Mouse (Mus musculus) MEL (cell line): ENCODE results near the gene Arhgef3. TPM values are rescaled to one million over a fixed set of nuclear protein-coding genes. Genes with fewer than 3 reads are reported as not detected.

ENCODE experiments used
- DNase-seq: peaks from one replicate; pipeline ENCODE4 v3.0.0; 2011; ENCODE audit warnings: low read depth, low spot score
- H3K27ac ChIP-seq: 2 replicates; pipeline ENCODE4 v1.5.1; 2012; ENCODE audit warnings: low read depth, mild to moderate bottlenecking, control low read depth, low read length, moderate library complexity; ENCODE audit not compliant: control insufficient read depth
- H3K27me3 ChIP-seq, 2 experiments: fragments of 150-350 bp in 1 of 2; sonication (generic) in 1 of 2; 2 replicates each; pipeline ENCODE4 v1.6.1; 2012; ENCODE audit warnings: low read length in 2 of 2, mild to moderate bottlenecking in 2 of 2, improper control_type of control experiment in 1 of 2, moderate library complexity in 1 of 2; ENCODE audit not compliant: insufficient read depth in 2 of 2, control insufficient read depth in 1 of 2
- H3K36me3 ChIP-seq, 2 experiments: 2 replicates each; pipeline ENCODE4 v1.6.1; 2012 to 2014; ENCODE audit warnings: low read length in 2 of 2, improper control_type of control experiment in 1 of 2, inconsistent platforms in 1 of 2, mild to moderate bottlenecking in 1 of 2; ENCODE audit not compliant: insufficient read depth in 2 of 2, control insufficient read depth in 1 of 2
- H3K4me1 ChIP-seq, 2 experiments: fragments of 150-350 bp in 1 of 2; sonication (generic) in 1 of 2; 2 replicates each; pipeline ENCODE4 v1.6.1; 2012; ENCODE audit warnings: low read length in 2 of 2, improper control_type of control experiment in 1 of 2, mild to moderate bottlenecking in 1 of 2; ENCODE audit not compliant: insufficient read depth in 2 of 2, control insufficient read depth in 1 of 2
- H3K4me3 ChIP-seq, 2 experiments: fragments of 150-350 bp in 1 of 2; sonication (generic) in 1 of 2; 2 replicates each; pipeline ENCODE4 v1.5.1; 2012; ENCODE audit warnings: low read depth in 2 of 2, low read length in 2 of 2, mild to moderate bottlenecking in 2 of 2, moderate library complexity in 2 of 2, control low read depth in 1 of 2, improper control_type of control experiment in 1 of 2; ENCODE audit not compliant: control insufficient read depth in 1 of 2, insufficient read depth in 1 of 2
- H3K79me2 ChIP-seq: 2 replicates; pipeline ENCODE4 v1.6.1; 2012; ENCODE audit warnings: mild to moderate bottlenecking, low read length, moderate library complexity; ENCODE audit not compliant: control insufficient read depth, poor library complexity, insufficient read depth
- H3K9ac ChIP-seq: 2 replicates; pipeline ENCODE4 v1.6.1; 2012; ENCODE audit warnings: low read depth, mild to moderate bottlenecking, control low read depth, low read length, moderate library complexity; ENCODE audit not compliant: control insufficient read depth, poor library complexity, severe bottlenecking
- H3K9me3 ChIP-seq: fragments of 150-350 bp; sonication (generic); replicated peaks from 2 replicates; pipeline ENCODE4 v1.6.1; 2012; ENCODE audit warnings: mild to moderate bottlenecking, low read length, improper control_type of control experiment, moderate library complexity; ENCODE audit not compliant: insufficient read depth
- CHD1 ChIP-seq: IDR thresholded peaks from 2 replicates; pipeline ENCODE4 v1.6.1; 2012; ENCODE audit warnings: low read depth, mild to moderate bottlenecking, inconsistent platforms, low read length, improper control_type of control experiment
- CTCF ChIP-seq, 3 experiments: IDR thresholded peaks in 2 of 3; conservative IDR thresholded peaks in 1 of 3; 2 replicates each; pipeline ENCODE4 v1.5.1; 2011 to 2012; ENCODE audit warnings: low read length in 3 of 3, low read depth in 2 of 3, mild to moderate bottlenecking in 2 of 3, improper control_type of control experiment in 1 of 3, inconsistent platforms in 1 of 3, mixed read lengths in 1 of 3, moderate library complexity in 1 of 3; ENCODE audit not compliant: control insufficient read depth in 1 of 3, insufficient read depth in 1 of 3, poor library complexity in 1 of 3, severe bottlenecking in 1 of 3
- ELF1 ChIP-seq: IDR thresholded peaks from 2 replicates; pipeline ENCODE4 v1.6.1; 2014; ENCODE audit warnings: low read depth, mild to moderate bottlenecking, inconsistent platforms, low read length, improper control_type of control experiment, moderate library complexity
- ETS1 ChIP-seq: IDR thresholded peaks from 2 replicates; pipeline ENCODE4 v1.6.1; 2012; ENCODE audit warnings: low read depth, mild to moderate bottlenecking, inconsistent platforms, low read length, improper control_type of control experiment, moderate library complexity
- GATA1 ChIP-seq: IDR thresholded peaks from 2 replicates; pipeline ENCODE4 v1.6.1; 2011; ENCODE audit warnings: low read depth, low read length, improper control_type of control experiment
- HCFC1 ChIP-seq: IDR thresholded peaks from 2 replicates; pipeline ENCODE4 v1.6.1; 2012; ENCODE audit warnings: low read depth, mild to moderate bottlenecking, inconsistent platforms, low read length, improper control_type of control experiment, moderate library complexity
- JUND ChIP-seq: IDR thresholded peaks from 2 replicates; pipeline ENCODE4 v1.6.1; 2011; ENCODE audit warnings: low read depth, mild to moderate bottlenecking, improper control_type of control experiment, low read length
- KAT2A ChIP-seq: conservative IDR thresholded peaks from 2 replicates; pipeline ENCODE4 v1.6.1; 2012; ENCODE audit warnings: low read depth, low read length, improper control_type of control experiment, inconsistent platforms
- MAX ChIP-seq: IDR thresholded peaks from 2 replicates; pipeline ENCODE4 v1.6.1; 2011; ENCODE audit warnings: low read length, improper control_type of control experiment
- MAZ ChIP-seq: IDR thresholded peaks from 2 replicates; pipeline ENCODE4 v1.6.1; 2012; ENCODE audit warnings: low read depth, mild to moderate bottlenecking, inconsistent platforms, low read length, improper control_type of control experiment
- MEF2A ChIP-seq: IDR thresholded peaks from 2 replicates; pipeline ENCODE4 v1.6.1; 2014; ENCODE audit warnings: low read depth, mild to moderate bottlenecking, inconsistent platforms, low read length, improper control_type of control experiment; ENCODE audit not compliant: poor library complexity, insufficient replicate concordance, severe bottlenecking; ENCODE audit errors: extremely low read depth
- MXI1 ChIP-seq: IDR thresholded peaks from 2 replicates; pipeline ENCODE4 v1.6.1; 2011; ENCODE audit warnings: mild to moderate bottlenecking, low read depth, low read length, improper control_type of control experiment
- MYC ChIP-seq: IDR thresholded peaks from 2 replicates; pipeline ENCODE4 v1.6.1; 2011; ENCODE audit warnings: low read depth, mild to moderate bottlenecking, low read length, improper control_type of control experiment, moderate library complexity
- POLR2A ChIP-seq, 2 experiments: IDR thresholded peaks; 2 replicates each; pipeline ENCODE4 v1.6.1; 2011 to 2012; ENCODE audit warnings: low read length in 2 of 2, mild to moderate bottlenecking in 2 of 2, control low read depth in 1 of 2, improper control_type of control experiment in 1 of 2, low read depth in 1 of 2, moderate library complexity in 1 of 2; ENCODE audit not compliant: control insufficient read depth in 1 of 2, insufficient read depth in 1 of 2, poor library complexity in 1 of 2
- POLR2AphosphoS2 ChIP-seq: IDR thresholded peaks from 2 replicates; pipeline ENCODE4 v1.6.1; 2011; ENCODE audit warnings: low read length, improper control_type of control experiment
- POLR2AphosphoS5 ChIP-seq: IDR thresholded peaks from 2 replicates; pipeline ENCODE4 v1.6.1; 2012; ENCODE audit warnings: low read depth, borderline replicate concordance, mild to moderate bottlenecking, inconsistent platforms, low read length, moderate library complexity, mixed read lengths
- RCOR1 ChIP-seq: IDR thresholded peaks from 2 replicates; pipeline ENCODE4 v1.6.1; 2012; ENCODE audit warnings: low read depth, mild to moderate bottlenecking, inconsistent platforms, low read length, improper control_type of control experiment
- SIN3A ChIP-seq: IDR thresholded peaks from 2 replicates; pipeline ENCODE4 v1.6.1; 2012; ENCODE audit warnings: low read length, improper control_type of control experiment, inconsistent platforms
- SMC3 ChIP-seq: IDR thresholded peaks from 2 replicates; pipeline ENCODE4 v1.6.1; 2011; ENCODE audit warnings: low read depth, low read length, improper control_type of control experiment
- TAL1 ChIP-seq: IDR thresholded peaks from 2 replicates; pipeline ENCODE4 v1.6.1; 2012; ENCODE audit warnings: mild to moderate bottlenecking, inconsistent platforms, low read length, moderate library complexity, mixed read lengths
- TBP ChIP-seq: IDR thresholded peaks from 2 replicates; pipeline ENCODE4 v1.8.0; 2011; ENCODE audit warnings: low read depth, low read length, improper control_type of control experiment
- TCF12 ChIP-seq: IDR thresholded peaks from 2 replicates; pipeline ENCODE4 v1.6.1; 2014; ENCODE audit warnings: low read depth, mild to moderate bottlenecking, inconsistent platforms, low read length, improper control_type of control experiment, moderate library complexity
- UBTF ChIP-seq: IDR thresholded peaks from 2 replicates; pipeline ENCODE4 v1.6.1; 2012; ENCODE audit warnings: low read depth, mild to moderate bottlenecking, inconsistent platforms, low read length, improper control_type of control experiment, moderate library complexity, borderline replicate concordance; ENCODE audit not compliant: insufficient read depth
- USF1 ChIP-seq: IDR thresholded peaks from 2 replicates; pipeline ENCODE4 v1.6.1; 2014; ENCODE audit warnings: low read depth, mild to moderate bottlenecking, inconsistent platforms, low read length, improper control_type of control experiment, moderate library complexity
- ZC3H11A ChIP-seq: IDR thresholded peaks from 2 replicates; pipeline ENCODE4 v1.6.1; 2012; ENCODE audit warnings: low read depth, mild to moderate bottlenecking, inconsistent platforms, low read length, improper control_type of control experiment
- ZMIZ1 ChIP-seq: IDR thresholded peaks from 2 replicates; pipeline ENCODE4 v1.6.1; 2012; ENCODE audit warnings: low read depth, mild to moderate bottlenecking, inconsistent platforms, low read length, improper control_type of control experiment, moderate library complexity
- ZNF384 ChIP-seq: IDR thresholded peaks from 2 replicates; pipeline ENCODE4 v1.6.1; 2012; ENCODE audit warnings: low read depth, mild to moderate bottlenecking, inconsistent platforms, low read length, improper control_type of control experiment
- polyA plus RNA-seq, 2 experiments: library from polyadenylated mRNA; stranded (reverse) in 1 of 2; unstranded in 1 of 2; fragments of >175 nt in 1 of 2; fragments of >200 nt in 1 of 2; gene quantifications; 2 replicates each; pipeline versions ENCODE4 v1.2.1 to v1.2.4; 2012; ENCODE audit warnings: low replicate concordance in 2 of 2, low read depth in 1 of 2; ENCODE audit not compliant: insufficient read length in 2 of 2, insufficient read depth in 1 of 2, missing spikeins in 1 of 2
- total RNA-seq: library from RNA; depleted of rRNA; stranded (reverse); fragments of 300-350 nt; gene quantifications from 2 replicates; pipeline ENCODE4 v1.2.3, GENCODE M21; 2012

The Arhgef3 gene
- total and polyA plus RNA-seq, 3 experiments = 2.1 to 2.7 TPM; not detected in 1

DNA sequence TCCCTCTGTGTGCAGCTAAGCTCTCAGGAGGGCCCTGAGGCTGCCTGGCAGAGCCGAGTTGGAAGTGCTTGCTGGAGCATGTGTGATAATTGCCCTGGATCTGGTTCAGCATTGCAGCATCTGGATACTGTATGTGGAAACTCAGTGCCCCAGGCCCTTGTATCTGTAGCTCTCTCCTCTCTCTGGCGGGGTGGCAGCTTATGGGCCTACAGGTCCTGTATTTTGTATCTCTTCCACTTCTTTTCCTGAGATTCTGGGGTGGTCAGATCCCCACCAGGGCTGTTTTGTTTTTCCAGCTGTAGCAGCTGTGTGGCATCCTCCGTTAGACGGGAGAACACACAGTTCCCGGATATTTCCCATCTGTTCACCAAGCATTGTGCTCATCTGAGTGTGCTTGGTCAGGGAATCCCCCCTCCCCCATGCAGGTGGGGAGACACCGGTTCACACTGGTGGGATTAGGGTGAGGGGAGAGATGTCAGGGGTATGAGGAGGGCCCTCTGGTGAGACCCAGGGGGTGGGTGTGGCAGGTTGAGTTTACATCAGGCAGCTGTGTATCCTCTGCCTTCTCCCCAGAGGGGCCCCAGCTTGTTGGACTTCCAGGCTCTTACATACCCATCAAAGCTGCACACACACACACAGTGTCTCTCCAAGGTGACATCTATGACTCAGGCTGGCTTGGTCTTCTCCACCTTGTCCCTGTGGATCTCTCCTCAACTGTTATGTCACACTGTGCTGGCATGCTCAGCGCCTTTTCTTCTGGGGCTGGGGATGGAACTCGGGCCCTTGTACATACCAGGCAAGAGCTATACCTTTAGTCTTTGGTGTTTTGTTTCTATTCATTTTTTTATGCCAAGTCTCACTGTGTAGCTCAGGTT, 30.7 kb downstream of the Arhgef3 start:
- Histone ChIP-seq H3K79me2 (no peaks in the 10 kb centered on the region), H3K9ac (no peak overlapping the region), H3K4me3 (no peak overlapping the region), H3K36me3 (no peaks in the 10 kb centered on the region), H3K27ac (no peak overlapping the region), H3K9me3 (no peaks in the 10 kb centered on the region), H3K4me1 (no peaks in the 10 kb centered on the region), H3K27me3 (no peaks in the 10 kb centered on the region; a peak in 2 of 4 replicates)
- TF ChIP-seq SMC3 = no peak
- no peak for TF ChIP-seq MAX
- no peak for TF ChIP-seq POLR2AphosphoS5
- no peak for TF ChIP-seq CHD1
- TF ChIP-seq CTCF (IDR thresholded peaks at IDR 0.05 in 2 of 3, conservative IDR thresholded peaks at IDR 0.05 in 1 of 3; ENCODE audit: control insufficient read depth in 1 of 3, insufficient read depth in 1 of 3, low read depth in 2 of 3, low read length in 3 of 3, poor library complexity in 1 of 3, severe bottlenecking in 1 of 3) = no peak
- no peak for TF ChIP-seq KAT2A
- no peak for TF ChIP-seq TCF12
- TF ChIP-seq TBP = no peak
- TF ChIP-seq GATA1 = no peak
- no peak for TF ChIP-seq POLR2AphosphoS2
- TF ChIP-seq POLR2A (IDR thresholded peaks at IDR 0.05; ENCODE audit: control insufficient read depth in 1 of 2, insufficient read depth in 1 of 2, low read depth in 1 of 2, low read length in 2 of 2, poor library complexity in 1 of 2) = no peak
- TF ChIP-seq ZNF384 = no peak
- TF ChIP-seq ZMIZ1 = no peak
- TF ChIP-seq USF1 = no peak
- no peak for TF ChIP-seq MXI1
- no peak for TF ChIP-seq RCOR1
- TF ChIP-seq MYC = no peak
- no peak for TF ChIP-seq SIN3A
- no peak for TF ChIP-seq UBTF
- no peak for TF ChIP-seq HCFC1
- no peak for DNase-seq

DNA sequence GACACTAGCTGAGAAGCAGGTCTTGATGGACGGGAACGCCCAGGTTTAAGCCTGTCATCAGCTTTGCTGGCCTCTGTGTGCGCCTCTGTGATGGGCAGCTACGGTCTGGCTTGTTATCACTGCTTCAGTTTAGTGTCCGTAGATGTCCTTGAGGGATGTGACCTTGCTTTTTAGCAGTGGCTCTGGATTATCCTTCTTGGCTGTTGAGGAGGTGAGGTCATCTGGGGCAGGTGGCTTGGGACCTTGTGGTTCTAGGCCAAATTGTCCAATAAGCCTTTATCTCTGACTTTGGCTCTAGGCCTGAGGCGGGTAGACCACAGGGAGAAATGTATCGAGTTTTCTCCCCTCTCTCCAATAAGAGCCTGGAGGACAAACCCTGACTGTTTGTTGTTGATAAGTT, 33.0 kb downstream of the Arhgef3 start:
- no peaks in the 10 kb centered on the region for H3K9me3 ChIP-seq
- no peak overlapping the region for H3K4me3 ChIP-seq
- no peak overlapping the region for H3K9ac ChIP-seq
- no peak overlapping the region for H3K27ac ChIP-seq
- no peaks in the 10 kb centered on the region for H3K36me3 ChIP-seq
- H3K27me3 ChIP-seq = no peaks in the 10 kb centered on the region
- no peak for DNase-seq
- no peaks in the 10 kb centered on the region for H3K4me1 ChIP-seq
- no peaks in the 10 kb centered on the region for H3K79me2 ChIP-seq
- no peak for TF ChIP-seq GATA1
- TF ChIP-seq USF1 = no peak
- TF ChIP-seq MAZ = no peak
- no peak for TF ChIP-seq TAL1
- TF ChIP-seq JUND = no peak
- TF ChIP-seq TCF12 = no peak
- TF ChIP-seq ZC3H11A = no peak
- TF ChIP-seq MAX = no peak
- no peak for TF ChIP-seq MYC
- TF ChIP-seq POLR2AphosphoS5 = no peak
- no peak for TF ChIP-seq ELF1
- no peak for TF ChIP-seq ZNF384
- no peak for TF ChIP-seq ETS1
- TF ChIP-seq MEF2A = no peak
